Mouse (Mus musculus): ENCODE measurements around the gene Pou1f1.

- TF ChIP-seq CTCF (IDR thresholded peaks at IDR 0.05; ENCODE audit: low read depth), result peak; percentile 69
- no peak for TF ChIP-seq EP300 (IDR thresholded peaks at IDR 0.05; ENCODE audit: low read depth)
Observed at GRCm38 (mm10) chr16:65497049-65497448, 23.3 kb upstream of the Pou1f1 start.
